Mouse (Mus musculus) fibroblast of lung, adult 2 months (primary cell): ENCODE measurements around the gene Tmem240.
A peak's percentile ranks its signal among the peaks of the same experiment; 100 is the strongest.
"Not testable (repeated sequence)": the region's sequence is repeated elsewhere in the genome, so short reads cannot be mapped to it uniquely, and the experiment has no call there.

ENCODE experiments used
- DNase-seq: peaks from one replicate; pipeline ENCODE4 v3.0.0-alpha.2; 2011; ENCODE audit warnings: low read depth

Gene Tmem240

GRCm38 (mm10) chr4:155770626-155771025, 36.0 kb downstream of the Tmem240 start:
- no peak for DNase-seq

GRCm38 (mm10) chr4:155771706-155772105, 37.1 kb downstream of the Tmem240 start:
- no peak for DNase-seq

- DNase-seq, result no peak
These were observed 38.2 kb downstream of the Tmem240 start for GRCm38 (mm10) chr4:155772786-155773185.

- no peak for DNase-seq
These were observed 38.9 kb downstream of the Tmem240 start for GRCm38 (mm10) chr4:155773335-155774078.

GRCm38 (mm10) chr4:155774280-155774754, 39.7 kb downstream of the Tmem240 start, which contains the start of gene Vwa1:
Vwa1 (minus strand) TSS chr4:155774698.
- DNase-seq, result peak; percentile 82

- peak; percentile 63 for DNase-seq
These were observed 40.6 kb downstream of the Tmem240 start for GRCm38 (mm10) chr4:155774971-155775740.

- DNase-seq, result no peak
These were observed 41.3 kb downstream of the Tmem240 start for GRCm38 (mm10) chr4:155775855-155776254.

- no peak for DNase-seq
These were observed 42.2 kb downstream of the Tmem240 start for GRCm38 (mm10) chr4:155776704-155777335.

GRCm38 (mm10) chr4:155777816-155778215, 43.2 kb downstream of the Tmem240 start:
- no peak for DNase-seq

- no peak for DNase-seq
These were observed 44.9 kb downstream of the Tmem240 start for GRCm38 (mm10) chr4:155779498-155779897.

GRCm38 (mm10) chr4:155780895-155781294, 46.3 kb downstream of the Tmem240 start:
- DNase-seq, result no peak

- DNase-seq, result no peak
These were observed 49.0 kb downstream of the Tmem240 start for GRCm38 (mm10) chr4:155783486-155784080.

- no peak for DNase-seq
These were observed 49.6 kb downstream of the Tmem240 start for GRCm38 (mm10) chr4:155784081-155784701.

- DNase-seq, result no peak
These were observed 50.6 kb downstream of the Tmem240 start for GRCm38 (mm10) chr4:155785246-155785645.

- DNase-seq, result no peak
These were observed 51.2 kb downstream of the Tmem240 start, which contains the start of gene Tmem88b for GRCm38 (mm10) chr4:155785819-155786218. Tmem88b (minus strand) TSS chr4:155785874.

- DNase-seq, result no peak
These were observed 53.7 kb downstream of the Tmem240 start for GRCm38 (mm10) chr4:155788300-155788699.

- DNase-seq, result not testable (repeated sequence)
These were observed 54.2 kb downstream of the Tmem240 start for GRCm38 (mm10) chr4:155788833-155789232.

GRCm38 (mm10) chr4:155790021-155790489, 55.5 kb downstream of the Tmem240 start, which contains the start of gene Ankrd65:
Ankrd65 (plus strand) TSS chr4:155790439.
- DNase-seq, result no peak
